Mouse (Mus musculus) erythroblast, embryonic 14.5 days (primary cell): Measurements from ENCODE around the gene Esam.

ENCODE experiments used
- GATA1 ChIP-seq: IDR thresholded peaks from 2 replicates; pipeline ENCODE4 v1.6.1; 2012; ENCODE audit warnings: low read length, inconsistent platforms, mixed read lengths
- TAL1 ChIP-seq: IDR thresholded peaks from 3 replicates; pipeline ENCODE4 v1.6.1; 2012; ENCODE audit warnings: low read length, inconsistent platforms, mixed read lengths

GRCm38 (mm10) chr9:37544447-37545165, 16.7 kb downstream of the Esam start:
- TF ChIP-seq GATA1 (no peak), TAL1 (no peak)
